Mouse (Mus musculus) 416B (cell line): ENCODE measurements around the gene Syn2.

Experiments used
- DNase-seq: peaks from one replicate; pipeline ENCODE4 v3.0.0; 2011; ENCODE audit warnings: low read depth

Syn2 gene

GRCm38 (mm10) chr6:115244222-115244621 lies 109.5 kb downstream of the Syn2 start:
- no peak for DNase-seq

- DNase-seq = no peak
Observed at GRCm38 (mm10) chr6:115245500-115246058, 110.9 kb downstream of the Syn2 start.

- no peak for DNase-seq
Observed at GRCm38 (mm10) chr6:115251531-115251985, 116.9 kb downstream of the Syn2 start.

- DNase-seq = no peak
Observed at GRCm38 (mm10) chr6:115252099-115252873, 117.6 kb downstream of the Syn2 start, which contains the start of gene Timp4. Gene Timp4, minus strand, starts transcription at chr6:115252205.

GRCm38 (mm10) chr6:115255171-115255570 lies 120.5 kb downstream of the Syn2 start:
- no peak for DNase-seq

GRCm38 (mm10) chr6:115260507-115260906 lies 125.8 kb downstream of the Syn2 start:
- DNase-seq = no peak

GRCm38 (mm10) chr6:115266791-115267190 lies 132.1 kb downstream of the Syn2 start:
- DNase-seq = no peak

- DNase-seq = peak; percentile 69
Observed at GRCm38 (mm10) chr6:115267916-115268315, 133.2 kb downstream of the Syn2 start.

GRCm38 (mm10) chr6:115268551-115269385 lies 134.1 kb downstream of the Syn2 start:
- no peak for DNase-seq

GRCm38 (mm10) chr6:115269561-115269960 lies 134.9 kb downstream of the Syn2 start:
- DNase-seq = no peak

- DNase-seq = peak; percentile 64
Observed at GRCm38 (mm10) chr6:115270085-115270484, 135.4 kb downstream of the Syn2 start.

- no peak for DNase-seq
Observed at GRCm38 (mm10) chr6:115271326-115271725, 136.6 kb downstream of the Syn2 start.

- peak; percentile 67 for DNase-seq
Observed at GRCm38 (mm10) chr6:115271866-115272271, 137.2 kb downstream of the Syn2 start.

GRCm38 (mm10) chr6:115273346-115273745 lies 138.6 kb downstream of the Syn2 start:
- DNase-seq = no peak

- DNase-seq = no peak
Observed at GRCm38 (mm10) chr6:115274705-115275104, 140.0 kb downstream of the Syn2 start.

GRCm38 (mm10) chr6:115275116-115275815 lies 140.6 kb downstream of the Syn2 start:
- DNase-seq = no peak

GRCm38 (mm10) chr6:115278086-115278485 lies 143.4 kb downstream of the Syn2 start:
- no peak for DNase-seq

GRCm38 (mm10) chr6:115279639-115280038 lies 144.9 kb downstream of the Syn2 start:
- DNase-seq = no peak

GRCm38 (mm10) chr6:115284153-115284552 lies 149.5 kb downstream of the Syn2 start:
- peak; percentile 93 for DNase-seq

GRCm38 (mm10) chr6:115286441-115286840 lies 151.7 kb downstream of the Syn2 start:
- no peak for DNase-seq

- no peak for DNase-seq
Observed at GRCm38 (mm10) chr6:115288223-115288622, 153.5 kb downstream of the Syn2 start.

GRCm38 (mm10) chr6:115290561-115290960 lies 155.9 kb downstream of the Syn2 start:
- DNase-seq = no peak
